Mouse (Mus musculus): ENCODE measurements around the gene Cmss1. TPM values are rescaled to one million over a fixed set of nuclear protein-coding genes. Genes with fewer than 3 reads are reported as not detected.

Cmss1 gene
- total RNA-seq, 2 experiments from 2014 or later: 38.5 to 39.4 TPM

- intact Hi-C loops (cut with DNase I): loop anchor here (2.0 kb wide), 1 partner anchor 34 kb away; no protein-coding TSS in a partner anchor
- peak; percentile 76 to 80 for DNase-seq
Measured at GRCm38 (mm10) chr16:57362679-57363401, 243.8 kb downstream of the Cmss1 start.

- DNase-seq: peak in 1 of 2 experiments; percentile 22
- intact Hi-C loops (cut with DNase I): no loop called here
Measured at GRCm38 (mm10) chr16:57360785-57361184, 245.9 kb downstream of the Cmss1 start.

GRCm38 (mm10) chr16:57359251-57359650 is 247.4 kb downstream of the Cmss1 start:
- DNase-seq: no peak
- intact Hi-C loops (cut with DNase I): no loop called here

GRCm38 (mm10) chr16:57357011-57357410 is 249.7 kb downstream of the Cmss1 start:
- intact Hi-C loops (cut with DNase I): no loop called here
- DNase-seq: peak; percentile 54 to 62

GRCm38 (mm10) chr16:57356454-57356853 is 250.2 kb downstream of the Cmss1 start:
- intact Hi-C loops (cut with DNase I): no loop called here
- DNase-seq: peak in 1 of 2 experiments; percentile 25

GRCm38 (mm10) chr16:57353932-57354331 is 252.7 kb downstream of the Cmss1 start:
- intact Hi-C loops (cut with DNase I): no loop called here
- DNase-seq: peak in 1 of 2 experiments; percentile 55

- DNase-seq: no peak
- intact Hi-C loops (cut with DNase I): no loop called here
Measured at GRCm38 (mm10) chr16:57353166-57353721, 253.4 kb downstream of the Cmss1 start.

- intact Hi-C loops (cut with DNase I): no loop called here
- DNase-seq: peak in 1 of 2 experiments; percentile 52
Measured at GRCm38 (mm10) chr16:57352751-57353150, 253.9 kb downstream of the Cmss1 start, which contains the start of gene Filip1l. Gene Filip1l (plus strand): TSS chr16:57353093.

- intact Hi-C loops (cut with DNase I): no loop called here
- DNase-seq: no peak
Measured at GRCm38 (mm10) chr16:57349689-57350088, 257.0 kb downstream of the Cmss1 start.

GRCm38 (mm10) chr16:57349039-57349438 is 257.6 kb downstream of the Cmss1 start:
- DNase-seq: peak in 1 of 2 experiments; percentile 32
- intact Hi-C loops (cut with DNase I): no loop called here

- intact Hi-C loops (cut with DNase I): no loop called here
- no peak for DNase-seq
Measured at GRCm38 (mm10) chr16:57346258-57346657, 260.4 kb downstream of the Cmss1 start.

- no peak for DNase-seq
- intact Hi-C loops (cut with DNase I): no loop called here
Measured at GRCm38 (mm10) chr16:57340613-57340898, 266.1 kb downstream of the Cmss1 start.

- intact Hi-C loops (cut with DNase I): no loop called here
- DNase-seq: no peak
Measured at GRCm38 (mm10) chr16:57339765-57340612, 266.7 kb downstream of the Cmss1 start.

- intact Hi-C loops (cut with DNase I): no loop called here
- DNase-seq: no peak
Measured at GRCm38 (mm10) chr16:57336770-57337423, 269.8 kb downstream of the Cmss1 start.

GRCm38 (mm10) chr16:57332301-57332700 is 274.4 kb downstream of the Cmss1 start:
- intact Hi-C loops (cut with DNase I): no loop called here
- DNase-seq: no peak

GRCm38 (mm10) chr16:57330111-57330510 is 276.6 kb downstream of the Cmss1 start:
- no peak for DNase-seq
- intact Hi-C loops (cut with DNase I): no loop called here

- intact Hi-C loops (cut with DNase I): loop anchor here (5.0 kb wide), 1 partner anchor 63 kb away; no protein-coding TSS in a partner anchor
- DNase-seq: peak in 1 of 2 experiments; percentile 45
Measured at GRCm38 (mm10) chr16:57329028-57329427, 277.6 kb downstream of the Cmss1 start.

- intact Hi-C loops (cut with DNase I): loop anchor here (5.0 kb wide), 1 partner anchor 65 kb away; no protein-coding TSS in a partner anchor
- DNase-seq: peak; percentile 66 to 75
Measured at GRCm38 (mm10) chr16:57326996-57327395, 279.7 kb downstream of the Cmss1 start.

- intact Hi-C loops (cut with DNase I): no loop called here
- DNase-seq: no peak
Measured at GRCm38 (mm10) chr16:57319284-57320124, 287.2 kb downstream of the Cmss1 start.

- no peak for DNase-seq
- intact Hi-C loops (cut with DNase I): no loop called here
Measured at GRCm38 (mm10) chr16:57318637-57319125, 288.0 kb downstream of the Cmss1 start.

Data from heart, postnatal 10 days (tissue).